Mouse (Mus musculus) c-Kit-positive CD71-positive TER-119-negative erythroid progenitor cells, embryonic 14.5 days (primary cell): ENCODE measurements at regions not wholly inside any gene's neighbourhood (a gene's known extent, or its start where the extent isn't known, plus 50 kb on each side); places are given as distances from the start of the nearest gene placed in this dataset.

ENCODE experiments used
- DNase-seq: peaks from one replicate; pipeline ENCODE4 v3.0.0-alpha.2; 2013; ENCODE audit warnings: low read depth

DNA sequence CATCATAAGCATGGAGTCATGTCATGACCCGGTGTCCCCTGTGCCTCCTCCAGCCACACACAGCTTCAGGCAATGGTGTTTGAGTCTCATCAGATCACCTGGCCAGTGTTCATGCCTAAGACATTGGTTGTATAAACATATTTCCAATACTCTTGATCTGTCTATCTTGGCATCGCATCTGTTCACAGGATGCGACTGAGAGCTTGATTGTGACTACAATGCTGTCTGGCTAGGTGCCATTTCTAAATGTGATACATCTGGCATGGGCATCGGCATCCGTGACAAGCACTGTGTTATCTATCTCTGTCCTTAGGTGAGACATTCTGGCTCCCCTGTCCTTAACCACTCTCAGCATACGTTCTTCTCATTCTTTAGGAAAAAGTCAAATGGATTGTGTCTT, 102.3 kb upstream of the Fut8 start:
- DNase-seq: no peak

DNA sequence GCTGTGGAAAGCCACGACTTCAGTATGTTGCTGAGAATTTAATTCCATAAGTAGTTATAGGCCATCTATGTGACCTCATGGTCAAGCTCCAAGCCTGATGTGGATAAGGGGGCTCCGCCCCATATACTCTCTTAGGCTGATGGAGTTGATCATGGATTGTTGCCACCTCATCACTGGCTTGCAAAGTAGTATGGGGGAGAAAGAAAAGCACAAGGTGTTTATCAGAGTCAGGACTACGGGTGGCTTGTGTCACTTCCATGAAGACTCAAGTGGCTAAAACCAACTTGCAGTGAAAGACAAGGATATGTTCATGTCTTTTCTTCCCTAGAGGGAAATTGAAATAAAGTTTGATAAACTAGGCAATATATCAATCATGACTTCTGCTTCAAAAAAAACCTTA, 102.9 kb upstream of the Fut8 start:
- DNase-seq: no peak

DNA sequence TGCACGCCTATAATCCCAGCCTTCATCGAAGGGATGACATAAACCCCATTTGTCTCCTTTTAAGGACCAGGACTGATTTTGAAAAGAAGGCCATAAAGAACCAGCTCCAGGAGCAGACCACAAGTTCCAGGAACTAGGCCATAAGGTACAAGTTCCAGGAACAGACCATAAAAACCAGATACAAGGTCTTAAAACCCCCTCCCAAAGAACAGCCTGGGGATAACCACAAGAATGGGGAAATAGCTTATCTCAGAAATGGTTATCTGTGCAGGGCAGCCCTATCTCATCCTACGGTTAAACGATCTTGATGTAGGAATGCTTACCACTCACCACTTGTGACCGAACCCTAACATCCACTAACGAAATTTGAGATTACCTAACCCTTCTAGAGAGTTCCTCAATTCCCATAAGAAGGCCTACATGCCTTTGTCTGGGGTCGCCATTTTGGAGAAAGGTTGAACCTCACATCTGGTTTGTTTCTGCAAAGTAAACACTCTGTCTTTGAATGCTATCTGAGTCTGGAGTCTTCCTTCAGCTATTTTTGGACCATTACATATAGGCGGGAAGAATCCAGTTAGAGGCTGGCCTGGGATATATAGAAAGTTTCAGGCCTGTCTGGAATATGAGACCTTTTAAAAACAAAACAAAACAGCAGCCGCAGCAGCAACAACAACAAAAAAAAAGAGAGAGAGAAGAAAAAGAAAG, 103.5 kb upstream of the Fut8 start:
- no peak for DNase-seq

DNA sequence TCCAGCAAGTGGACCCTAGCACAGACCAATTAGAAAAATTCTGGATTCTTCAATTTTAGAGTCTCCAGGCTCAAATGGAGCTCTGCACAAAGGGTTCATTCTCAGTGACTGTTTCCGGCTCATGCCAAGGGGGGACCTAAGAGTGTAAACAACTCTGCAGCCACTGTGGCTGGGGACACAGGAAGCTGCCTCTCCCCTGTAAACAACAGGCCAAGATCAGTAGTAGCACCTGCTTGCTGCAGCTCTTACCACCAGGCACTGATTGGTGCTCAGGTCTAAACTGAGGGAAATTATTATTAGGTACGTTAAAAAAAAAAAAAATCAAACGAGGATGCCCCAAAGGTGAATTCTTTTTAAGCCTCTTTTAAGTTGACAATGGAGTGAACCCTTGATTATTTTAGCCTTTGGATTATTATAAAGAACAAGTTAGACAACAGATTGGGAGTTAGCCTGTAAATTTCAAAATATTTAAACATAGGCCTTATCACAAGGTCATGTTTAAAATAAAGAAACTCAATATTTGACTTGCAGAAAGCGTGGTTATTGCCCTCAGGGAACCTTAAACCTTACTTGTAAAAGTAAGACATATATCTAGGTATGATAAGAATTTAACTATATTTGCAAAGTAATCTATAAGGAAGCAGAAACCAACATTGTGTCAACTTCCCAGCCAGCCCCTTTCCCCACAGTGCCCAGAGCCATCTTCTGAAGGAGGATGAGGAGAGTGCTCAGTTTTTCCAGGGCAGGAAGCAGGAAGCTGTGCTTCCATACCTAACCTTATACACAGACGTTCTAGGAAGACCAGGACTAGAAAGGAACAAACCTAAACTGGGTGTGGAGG, 104.2 kb upstream of the Fut8 start:
- DNase-seq: no peak

DNA sequence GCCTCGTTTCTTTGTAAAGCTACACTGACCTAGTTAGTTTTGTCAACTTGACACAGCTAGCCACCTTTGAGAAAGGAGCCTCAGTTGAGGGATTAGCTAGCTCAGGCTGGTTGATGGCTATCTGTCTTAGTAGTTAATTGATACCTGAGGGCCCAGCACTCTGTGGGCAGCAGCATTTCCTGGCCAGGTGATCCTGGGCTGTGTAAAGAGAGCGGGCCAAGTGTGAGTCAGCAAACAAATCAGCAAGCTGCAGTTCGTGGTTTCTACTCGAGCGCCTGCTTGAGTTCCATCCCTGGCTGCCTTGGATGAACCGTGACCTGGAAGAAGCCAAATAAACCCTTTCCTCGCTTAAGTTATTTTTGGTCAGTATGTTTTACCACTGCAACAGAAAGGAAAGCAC, 106.6 kb upstream of the Fut8 start:
- no peak for DNase-seq

DNA sequence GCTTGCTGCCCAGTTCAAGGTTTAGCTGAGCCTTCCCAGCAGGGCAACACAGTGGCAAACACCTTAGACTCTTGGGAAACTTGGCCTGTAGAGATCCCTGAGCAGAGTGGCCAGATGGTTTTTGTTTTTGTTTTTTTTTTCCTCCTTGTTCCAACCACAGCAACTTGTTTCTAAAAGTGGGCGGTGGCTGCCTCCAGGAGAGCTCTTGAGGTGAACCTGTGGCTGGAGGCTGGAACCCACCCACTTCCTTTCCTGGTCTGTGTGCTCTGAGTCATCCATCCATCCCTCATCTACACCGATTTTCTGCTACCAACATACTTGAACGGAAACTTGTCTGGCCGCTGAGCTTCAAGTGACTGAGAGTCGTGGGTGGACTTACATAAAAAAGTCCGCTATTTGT, 107.4 kb upstream of the Fut8 start:
- DNase-seq: no peak

DNA sequence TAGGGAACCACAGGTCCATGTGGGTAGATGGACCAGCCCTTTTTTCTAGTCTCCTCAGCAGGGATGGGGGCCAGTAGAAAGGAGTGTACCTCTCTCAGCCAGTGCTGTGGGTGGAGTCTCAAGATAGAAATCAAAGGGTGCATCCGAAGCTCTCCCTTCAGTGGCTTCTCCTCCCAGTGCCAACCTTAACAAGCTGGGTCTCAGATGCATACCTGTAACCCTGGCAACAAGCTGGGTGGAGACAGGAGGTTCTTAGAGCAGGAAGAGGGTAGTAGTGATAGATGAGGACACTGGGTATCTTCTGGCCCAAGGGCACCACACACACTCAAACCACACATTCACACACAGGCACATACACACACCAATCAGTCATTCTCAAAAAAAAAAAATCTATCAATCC, 113.7 kb upstream of the Fut8 start:
- no peak for DNase-seq

DNA sequence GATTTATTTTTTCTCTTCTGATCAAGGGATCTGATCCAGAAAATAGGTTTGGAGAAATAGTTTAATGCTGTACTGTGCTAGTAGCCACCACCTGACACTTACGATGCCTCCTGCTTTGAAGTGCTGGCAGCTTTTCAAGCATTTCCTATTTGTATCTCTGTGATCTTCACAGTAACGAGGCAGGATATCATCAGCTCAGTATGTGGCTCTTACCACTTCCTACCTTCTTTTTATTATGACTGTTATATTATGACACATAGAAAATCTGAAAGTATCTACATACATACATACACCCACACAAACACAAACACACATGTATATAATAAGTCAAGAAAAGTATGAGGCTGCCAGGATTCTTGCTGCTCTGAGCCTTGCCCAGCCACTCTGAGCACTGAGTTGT, 124.4 kb upstream of the Fut8 start:
- DNase-seq: no peak

DNA sequence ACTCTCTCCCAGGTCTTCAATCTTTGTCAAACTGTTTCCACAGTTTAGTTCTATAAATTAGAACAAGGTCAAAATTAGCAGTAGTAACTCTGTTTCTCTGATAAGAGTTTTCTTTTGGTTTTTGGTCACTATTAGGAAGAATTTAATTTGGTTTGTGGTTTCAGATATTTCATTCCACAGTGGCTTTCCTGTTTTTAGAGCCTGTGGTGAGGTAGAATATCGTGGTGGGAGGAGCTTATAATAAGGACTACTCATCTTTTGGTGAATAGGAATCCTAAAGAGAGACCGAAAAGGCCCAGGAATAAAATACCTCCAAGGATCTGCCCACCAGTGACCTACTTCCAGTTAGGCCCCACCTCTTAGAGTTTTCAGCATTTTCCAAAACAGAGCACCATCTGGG, 125.8 kb upstream of the Fut8 start:
- DNase-seq: no peak

DNA sequence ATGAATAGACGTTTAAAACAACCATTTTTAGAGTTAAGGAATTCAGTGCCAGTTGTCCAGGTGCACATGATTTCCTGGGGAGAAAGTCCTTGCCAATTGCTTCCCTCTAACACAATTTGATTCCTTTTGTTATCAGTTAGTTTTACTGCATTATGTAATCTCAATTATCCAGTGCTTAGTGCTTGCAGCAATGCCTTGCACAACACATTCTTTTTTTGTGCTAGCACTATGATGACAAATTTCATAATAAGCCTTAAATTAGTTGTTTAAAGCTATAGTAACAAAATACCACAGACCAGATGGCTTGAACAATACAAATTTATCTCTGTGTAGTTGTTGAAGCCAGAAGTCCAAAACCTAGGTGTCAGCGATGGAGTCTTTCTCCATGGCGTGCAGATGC, 130.7 kb upstream of the Fut8 start:
- DNase-seq: no peak

DNA sequence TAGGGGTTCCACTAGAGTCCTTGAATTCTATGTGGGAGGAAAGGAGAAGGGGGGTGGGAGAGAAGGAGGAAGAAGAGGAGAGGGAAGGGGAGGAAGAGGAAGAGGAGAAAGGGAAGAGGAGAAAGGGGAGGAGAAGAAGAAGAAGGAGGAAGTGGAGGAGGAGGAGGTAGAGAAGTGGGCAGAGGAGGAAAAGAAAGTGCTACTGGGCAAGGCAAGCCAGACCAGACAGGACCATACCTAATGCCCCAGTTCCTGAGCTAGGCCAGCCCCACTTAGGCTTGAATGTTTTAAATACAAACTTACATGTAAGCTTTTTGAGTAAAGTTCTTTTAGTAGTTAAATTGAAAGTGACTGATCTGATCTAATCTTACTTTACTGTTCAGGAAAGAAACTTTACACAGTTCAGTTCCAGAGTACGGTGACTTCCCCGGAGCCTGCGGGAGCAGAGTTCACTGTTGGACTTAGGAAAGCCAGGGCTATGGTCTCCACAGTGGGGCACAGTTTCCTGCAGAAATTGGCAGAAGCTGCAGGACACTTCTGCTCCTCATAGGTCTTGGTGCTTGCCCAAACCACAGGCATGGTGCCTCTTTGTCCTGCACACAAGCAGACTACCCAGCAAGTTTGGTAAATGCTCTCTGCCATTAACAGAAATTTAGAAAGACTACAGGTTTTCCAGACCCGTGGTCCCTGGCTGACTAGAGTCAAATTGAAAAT, 131.9 kb upstream of the Fut8 start:
- no peak for DNase-seq

DNA sequence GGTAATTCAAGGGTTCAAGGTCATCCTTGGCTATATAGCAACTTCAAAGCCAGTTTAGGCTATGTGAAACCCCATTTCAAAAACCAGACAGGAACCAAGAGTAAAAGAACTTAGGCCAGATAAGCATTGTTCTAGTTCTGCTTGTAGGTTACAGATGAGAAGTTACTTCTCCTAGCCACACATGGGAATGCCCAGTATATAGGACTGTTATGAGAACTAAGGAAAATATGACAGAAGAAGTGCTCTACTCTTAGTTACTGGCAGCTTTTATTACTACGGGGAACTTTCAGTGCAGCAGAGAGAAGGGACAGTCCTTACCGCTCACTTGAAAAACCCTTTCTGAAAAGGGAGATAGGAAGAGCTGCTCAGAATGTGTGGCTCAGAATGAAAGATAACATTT, 137.4 kb upstream of the Fut8 start:
- DNase-seq: no peak

DNA sequence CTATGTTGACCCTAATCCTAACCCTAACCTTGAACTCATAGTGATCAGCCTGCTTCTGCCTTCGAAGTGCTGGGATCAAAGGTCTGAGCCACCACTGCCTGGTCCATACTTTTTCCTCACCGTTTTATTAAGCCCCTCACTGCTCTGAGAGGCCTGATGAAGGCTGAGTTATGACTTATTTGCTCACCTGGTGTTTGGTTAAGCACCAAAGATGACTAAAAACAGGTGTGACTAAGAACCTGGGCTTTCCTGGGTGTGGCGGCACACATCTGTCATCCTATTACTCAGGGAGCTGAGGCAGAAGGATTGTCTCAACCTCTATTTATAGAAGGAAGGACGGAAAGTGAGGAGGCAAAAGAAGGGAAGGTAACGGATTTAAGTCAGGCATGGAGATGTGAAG, 137.5 kb upstream of the Max start:
- DNase-seq: no peak

DNA sequence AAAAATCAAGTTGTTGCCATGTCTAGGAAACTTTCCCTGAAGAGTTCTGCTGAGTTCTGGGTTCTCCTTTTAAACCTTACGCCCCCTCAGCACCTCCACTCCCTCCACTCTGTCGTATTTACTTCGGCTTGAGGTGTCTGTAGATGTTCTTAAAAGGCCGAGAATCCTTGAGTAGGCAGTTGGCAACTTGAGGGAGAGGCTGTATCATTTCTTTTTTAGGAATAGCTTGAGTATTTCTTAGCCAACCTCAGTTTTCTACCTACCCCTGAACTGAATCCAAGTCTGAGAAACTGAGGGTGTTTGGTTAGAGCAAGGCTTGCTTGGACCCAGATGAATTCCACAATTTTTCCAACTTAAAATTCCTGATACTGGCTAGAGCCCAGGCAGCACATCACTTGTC, 136.8 kb upstream of the Max start:
- no peak for DNase-seq

DNA sequence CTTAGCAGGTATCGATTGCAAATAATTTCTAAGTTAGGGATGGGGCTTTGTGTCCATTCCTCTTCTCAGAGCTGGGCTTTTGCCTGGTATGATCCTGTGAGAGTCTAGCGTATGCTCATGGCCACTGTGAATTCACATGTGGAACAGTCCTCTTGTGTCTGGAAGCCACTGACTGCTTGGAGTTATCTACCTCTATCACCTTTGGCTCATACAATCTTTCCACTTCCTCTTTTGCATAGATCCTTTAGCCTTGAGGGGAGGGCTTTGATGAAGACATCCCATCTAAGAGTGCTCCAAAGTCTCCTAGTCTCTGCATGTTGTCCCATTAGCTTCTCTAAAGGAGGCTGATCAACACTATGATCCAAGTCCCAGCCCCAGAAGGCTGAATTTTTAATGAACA, 135.8 kb upstream of the Max start:
- no peak for DNase-seq

DNA sequence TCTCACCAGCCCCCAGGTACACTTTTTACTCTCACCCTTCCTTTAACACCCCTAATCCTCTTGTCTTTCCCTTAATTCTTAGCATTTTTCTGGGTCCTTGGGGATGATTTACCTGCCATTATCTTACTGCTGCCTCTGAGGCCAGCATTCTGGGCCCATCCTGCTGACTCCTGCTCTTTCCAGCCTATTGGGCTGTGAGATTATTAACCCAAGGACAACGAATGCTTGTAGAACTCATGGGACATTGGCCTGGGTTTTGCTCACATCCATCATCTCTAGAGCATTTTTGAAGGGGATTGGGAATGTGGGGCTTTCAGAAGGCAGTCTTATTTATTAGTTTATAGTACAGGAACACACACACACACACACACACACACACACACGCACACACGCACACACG, 134.5 kb upstream of the Max start:
- no peak for DNase-seq

DNA sequence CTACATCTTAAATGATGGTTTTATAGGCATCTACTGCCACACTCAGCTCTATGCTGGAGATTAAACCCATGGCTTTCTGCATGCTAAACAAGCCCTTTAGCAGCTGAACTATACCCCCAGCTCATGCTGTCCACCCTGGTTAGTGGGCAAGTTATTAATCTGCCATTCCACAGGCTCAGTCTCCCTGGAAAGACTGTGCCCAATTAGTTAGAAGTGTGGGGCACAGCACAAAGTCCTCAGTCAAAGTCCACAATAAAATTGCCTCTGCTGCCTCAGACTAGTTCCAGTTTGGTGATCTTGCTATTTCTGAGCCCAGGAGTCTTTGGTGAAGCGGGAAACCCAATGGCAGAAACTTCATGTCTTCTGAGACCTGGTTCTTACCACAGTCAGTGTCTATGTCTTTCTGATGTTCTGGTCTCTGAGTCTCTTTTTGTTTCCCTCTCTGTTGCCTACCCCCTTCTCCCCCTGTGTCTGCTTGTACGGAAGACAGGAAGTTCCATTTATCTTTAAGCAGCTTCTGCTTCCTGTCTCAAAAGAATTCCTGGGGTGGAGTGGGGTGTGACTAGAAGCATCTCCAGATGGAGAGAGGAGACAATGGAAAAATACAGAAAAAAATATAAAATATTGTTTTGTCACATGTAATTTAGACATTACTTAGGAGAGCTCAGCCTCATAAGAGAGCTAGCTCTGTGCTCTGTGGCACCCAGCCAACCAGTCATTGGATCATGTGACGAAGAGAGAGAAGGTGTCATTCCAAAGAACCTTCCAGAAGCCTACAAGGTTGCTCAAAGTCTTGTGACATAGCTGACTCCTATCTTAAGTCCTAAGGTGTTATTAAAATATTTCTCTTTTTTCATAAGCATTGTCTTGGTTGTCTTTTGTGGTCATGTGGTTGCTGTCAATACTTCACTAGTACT, 133.3 kb upstream of the Max start:
- no peak for DNase-seq

DNA sequence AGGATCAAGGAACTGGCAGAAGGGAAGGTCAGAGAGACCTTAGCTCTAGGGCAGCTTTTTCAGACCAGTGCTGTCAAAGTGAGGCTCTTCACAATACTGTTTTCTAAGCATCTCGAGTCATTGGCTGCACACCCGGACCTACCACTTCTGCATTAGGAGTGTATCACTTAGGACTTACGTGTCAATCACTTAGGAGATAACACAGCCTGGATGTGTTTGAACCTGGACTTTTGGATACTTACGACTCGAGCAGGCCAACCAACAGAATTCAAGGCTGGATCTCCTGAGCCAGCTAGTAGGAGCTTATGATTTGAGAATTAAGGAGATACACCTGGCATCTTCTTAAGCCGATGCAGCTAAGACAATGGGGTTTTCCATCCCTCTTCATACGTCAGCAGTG, 132.2 kb upstream of the Max start:
- DNase-seq: no peak

DNA sequence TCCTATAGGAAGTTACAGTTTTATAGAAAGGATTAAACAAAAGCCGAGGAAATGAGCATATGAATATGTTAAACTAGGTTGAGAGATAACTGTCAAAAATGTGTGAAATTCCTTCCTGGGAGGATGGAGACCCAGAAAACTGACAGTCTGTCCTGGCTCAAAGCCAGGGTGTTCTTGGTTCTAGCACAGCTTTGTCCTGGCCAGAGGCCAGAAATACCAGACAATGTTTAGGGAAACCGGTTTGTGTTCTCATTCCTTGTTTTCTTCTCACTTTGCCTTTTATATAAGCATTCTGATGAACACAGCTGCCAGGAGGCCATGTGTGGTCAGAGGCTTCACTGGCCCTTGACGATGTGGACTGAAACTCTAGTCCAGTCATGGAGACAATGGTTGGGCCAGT, 130.7 kb upstream of the Max start:
- no peak for DNase-seq

DNA sequence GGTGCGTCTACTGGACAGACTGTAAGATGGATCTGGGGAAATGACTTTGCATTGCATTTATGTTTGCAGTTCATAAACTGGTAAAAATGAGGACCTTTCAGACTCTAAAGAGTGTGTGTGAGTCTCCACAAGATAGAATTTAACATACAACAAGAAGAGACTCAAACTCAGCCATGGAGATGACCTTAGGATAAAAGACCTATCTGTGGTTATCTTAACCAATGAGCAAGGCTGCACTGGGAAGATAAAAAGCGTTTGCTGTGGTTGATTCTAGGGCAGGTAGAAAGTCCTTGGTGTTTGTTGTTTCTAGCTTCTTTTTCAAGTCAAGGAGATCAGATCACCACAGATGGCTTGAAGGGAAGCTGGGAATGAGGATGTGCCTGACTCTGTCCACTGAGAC, 130.1 kb upstream of the Max start:
- DNase-seq: no peak

DNA sequence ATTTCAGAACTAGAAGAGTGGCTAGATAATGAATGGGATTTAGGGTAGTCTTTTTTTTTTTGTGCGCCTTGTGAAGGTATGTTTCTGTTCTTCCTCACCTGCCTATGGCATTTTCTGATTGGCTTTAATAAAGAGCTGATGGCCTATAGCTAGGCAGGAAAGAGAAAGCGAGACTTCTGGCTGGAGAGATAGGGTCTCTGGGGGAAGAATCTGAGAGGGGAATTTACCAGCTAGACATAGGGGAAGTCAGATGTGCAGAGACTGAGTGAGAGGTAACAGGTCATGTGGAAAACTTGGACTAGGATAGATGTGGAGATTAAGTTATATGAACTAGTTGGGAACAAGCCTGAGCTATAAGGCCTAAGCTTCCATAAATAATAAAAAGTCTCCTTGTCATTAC, 129.7 kb upstream of the Max start:
- DNase-seq: no peak

DNA sequence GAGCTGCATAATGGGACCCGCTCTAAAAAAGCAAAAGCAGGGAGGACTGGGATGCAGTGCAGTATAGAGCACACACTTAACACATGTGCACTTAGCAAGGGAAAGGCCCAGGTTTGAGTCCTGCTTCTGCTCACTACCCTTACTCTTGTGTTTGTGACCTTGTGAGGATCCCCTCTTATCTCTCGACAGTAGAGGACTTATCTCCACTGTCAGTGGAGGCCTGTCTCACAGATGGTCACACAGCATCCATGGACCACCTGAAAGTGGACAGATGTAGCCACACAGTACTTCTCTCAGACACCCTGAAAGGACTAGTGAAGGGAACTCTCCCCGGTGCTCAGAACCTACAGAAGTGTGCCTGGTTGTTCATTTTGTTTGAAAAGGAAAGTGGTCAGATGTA, 128.5 kb upstream of the Max start:
- no peak for DNase-seq
